Mouse (Mus musculus) myocyte (in vitro differentiated cells): ENCODE results near the gene Fmo6. TPM values are rescaled to one million over a fixed set of nuclear protein-coding genes. Genes with fewer than 3 reads are reported as not detected.

Experiments
- H3K27me3 ChIP-seq: one replicate; pipeline ENCODE4 v1.6.1; 2011; ENCODE audit not compliant: control insufficient read depth, insufficient read depth, insufficient read length
- H3K36me3 ChIP-seq: one replicate; pipeline ENCODE4 v1.6.1; 2011; ENCODE audit not compliant: control insufficient read depth, insufficient read depth
- H3K4me2 ChIP-seq: one replicate; pipeline ENCODE4 v1.6.1; 2011; ENCODE audit warnings: low read depth, control low read depth
- H3K4me3 ChIP-seq: one replicate; pipeline ENCODE4 v1.5.1; 2011; ENCODE audit warnings: mild to moderate bottlenecking, control low read depth, moderate library complexity
- H3K79me2 ChIP-seq: one replicate; pipeline ENCODE4 v1.6.1; 2011; ENCODE audit not compliant: control insufficient read depth, insufficient read depth
- H3ac ChIP-seq: one replicate; pipeline ENCODE4 v1.6.1; 2011; ENCODE audit not compliant: control insufficient read depth, insufficient read length
- CEBPB ChIP-seq: IDR thresholded peaks from 2 replicates; pipeline ENCODE4 v1.6.1; 2011; ENCODE audit warnings: mild to moderate bottlenecking, moderate library complexity; ENCODE audit not compliant: poor library complexity, insufficient read depth, severe bottlenecking
- E2F4 ChIP-seq: IDR thresholded peaks from one replicate; pipeline ENCODE4 v1.6.1; 2011; ENCODE audit warnings: mild to moderate bottlenecking, control low read depth, moderate library complexity; ENCODE audit not compliant: insufficient read depth
- MAX ChIP-seq: IDR thresholded peaks from one replicate; pipeline ENCODE4 v1.6.1; 2011; ENCODE audit warnings: low read depth, mild to moderate bottlenecking, control low read depth
- MYOD1 ChIP-seq, 3 experiments: IDR thresholded peaks; one replicate each; pipeline ENCODE4 v1.6.1; 2011; ENCODE audit warnings: control low read depth in 2 of 3, low read depth in 2 of 3, mild to moderate bottlenecking in 2 of 3, moderate library complexity in 1 of 3; ENCODE audit not compliant: insufficient read length in 2 of 3, control insufficient read depth in 1 of 3
- MYOG ChIP-seq, 3 experiments: IDR thresholded peaks; one replicate each; pipeline ENCODE4 v1.6.1; 2011; ENCODE audit warnings: control low read depth in 2 of 3, low read depth in 2 of 3, mild to moderate bottlenecking in 2 of 3; ENCODE audit not compliant: insufficient read length in 2 of 3, control insufficient read depth in 1 of 3, insufficient read depth in 1 of 3
- POLR2A ChIP-seq: IDR thresholded peaks from one replicate; pipeline ENCODE4 v1.6.1; 2011; ENCODE audit warnings: low read depth, mild to moderate bottlenecking, control low read depth, moderate library complexity; ENCODE audit not compliant: insufficient read length
- POLR2AphosphoS2 ChIP-seq: IDR thresholded peaks from one replicate; pipeline ENCODE4 v1.6.1; 2011; ENCODE audit warnings: low read depth, control low read depth; ENCODE audit not compliant: insufficient read length
- REST ChIP-seq: IDR thresholded peaks from one replicate; pipeline ENCODE4 v1.6.1; 2011; ENCODE audit warnings: mild to moderate bottlenecking, control low read depth, moderate library complexity; ENCODE audit not compliant: insufficient read depth, insufficient read length
- SRF ChIP-seq: IDR thresholded peaks from one replicate; pipeline ENCODE4 v1.6.1; 2011; ENCODE audit warnings: low read depth; ENCODE audit not compliant: control insufficient read depth, insufficient read length
- TCF12 ChIP-seq: IDR thresholded peaks from one replicate; pipeline ENCODE4 v1.6.1; 2011; ENCODE audit warnings: mild to moderate bottlenecking, control low read depth; ENCODE audit not compliant: poor library complexity, insufficient read depth, severe bottlenecking
- TCF3 ChIP-seq: IDR thresholded peaks from one replicate; pipeline ENCODE4 v1.6.1; 2011; ENCODE audit warnings: low read depth, control low read depth; ENCODE audit not compliant: insufficient read length
- USF1 ChIP-seq: IDR thresholded peaks from one replicate; pipeline ENCODE4 v1.6.1; 2011; ENCODE audit warnings: low read depth, mild to moderate bottlenecking, control low read depth, moderate library complexity
- polyA plus RNA-seq: library from polyadenylated mRNA; unstranded; fragments of >200 nt; fragmentation: generic; extraction: Trizol; gene quantifications from one replicate; pipeline ENCODE4 v1.2.1, GENCODE M21; 2012; ENCODE audit warnings: missing spikeins

Gene Fmo6
- polyA plus RNA-seq, 1 experiment: not detected

GRCm38 (mm10) chr1:162931880-162932279 is 5.4 kb downstream of the Fmo6 start:
- Histone ChIP-seq H3ac (no peak overlapping the region), H3K27me3 (no peaks in the 10 kb centered on the region)
- no peak for TF ChIP-seq USF1
- no peak for TF ChIP-seq POLR2A
- no peak for TF ChIP-seq POLR2AphosphoS2
- no peak for TF ChIP-seq TCF12
- no peak for TF ChIP-seq TCF3
- no peak for TF ChIP-seq CEBPB
- TF ChIP-seq SRF: no peak
- no peak for TF ChIP-seq E2F4
- TF ChIP-seq REST: no peak
- no peak for TF ChIP-seq MYOD1 (IDR thresholded peaks at IDR 0.05; ENCODE audit: control insufficient read depth in 1 of 3, insufficient read length in 2 of 3, low read depth in 2 of 3)
- TF ChIP-seq MAX: no peak
- no peak for TF ChIP-seq MYOG (IDR thresholded peaks at IDR 0.05; ENCODE audit: control insufficient read depth in 1 of 3, insufficient read depth in 1 of 3, insufficient read length in 2 of 3, low read depth in 2 of 3)

DNA sequence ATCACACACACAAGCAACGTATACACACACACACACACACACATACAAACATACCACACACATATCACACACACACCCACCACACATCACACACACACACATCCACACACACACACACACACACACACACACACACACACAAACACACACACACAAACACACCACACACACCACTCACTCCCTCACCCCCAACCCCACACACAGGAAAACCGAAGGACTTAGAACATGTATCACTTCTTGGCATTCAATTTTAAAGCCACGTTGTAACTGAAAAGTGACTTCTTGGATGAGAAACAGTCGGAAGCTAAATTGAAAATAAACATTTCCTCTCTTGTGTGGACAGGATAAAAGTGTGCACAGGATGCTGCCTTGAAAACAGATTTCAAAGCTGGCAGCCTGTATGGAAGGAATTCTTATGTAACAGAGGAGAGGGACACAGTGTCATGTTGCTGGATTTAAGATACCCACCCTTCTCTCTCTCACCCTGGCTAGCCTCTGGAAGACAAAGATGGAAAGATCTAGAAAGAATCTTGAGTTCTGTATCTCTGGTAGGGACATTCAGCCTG is 5.9 kb downstream of the Fmo6 start:
- no peaks in the 10 kb centered on the region for H3K36me3 ChIP-seq
- TF ChIP-seq SRF: no peak
- no peak for TF ChIP-seq MYOG (IDR thresholded peaks at IDR 0.05; ENCODE audit: control insufficient read depth in 1 of 3, insufficient read depth in 1 of 3, insufficient read length in 2 of 3, low read depth in 2 of 3)
- no peak for TF ChIP-seq TCF12
- TF ChIP-seq USF1: no peak
- TF ChIP-seq POLR2AphosphoS2: no peak
- TF ChIP-seq MYOD1 (IDR thresholded peaks at IDR 0.05; ENCODE audit: control insufficient read depth in 1 of 3, insufficient read length in 2 of 3, low read depth in 2 of 3): no peak
- TF ChIP-seq E2F4: no peak
- TF ChIP-seq CEBPB: no peak
- TF ChIP-seq MAX: no peak
- no peak for TF ChIP-seq POLR2A
- no peak for TF ChIP-seq REST
- TF ChIP-seq TCF3: no peak
- no peaks in the 10 kb centered on the region for H3K27me3 ChIP-seq

More at GRCm38 (mm10) chr1:162931880-162932279, 5.4 kb downstream of the Fmo6 start:
- H3K36me3 ChIP-seq: no peaks in the 10 kb centered on the region
- no peak overlapping the region for H3K4me3 ChIP-seq
- H3K4me2 ChIP-seq: no peak overlapping the region
- no peaks in the 10 kb centered on the region for H3K79me2 ChIP-seq

GRCm38 (mm10) chr1:162930631-162931030 is 6.7 kb downstream of the Fmo6 start:
- H3K4me2 ChIP-seq: no peak overlapping the region
- H3K27me3 ChIP-seq: no peaks in the 10 kb centered on the region
- no peaks in the 10 kb centered on the region for H3K79me2 ChIP-seq
- no peaks in the 10 kb centered on the region for H3K36me3 ChIP-seq
- no peak overlapping the region for H3K4me3 ChIP-seq
- no peak overlapping the region for H3ac ChIP-seq
- TF ChIP-seq TCF3 (no peak), TCF12 (no peak)

More for the DNA sequence above, 5.9 kb downstream of the Fmo6 start:
- Histone ChIP-seq H3K4me3 (no peak overlapping the region), H3ac (no peak overlapping the region), H3K4me2 (no peak overlapping the region), H3K79me2 (no peaks in the 10 kb centered on the region)

GRCm38 (mm10) chr1:162929146-162929545 is 8.2 kb downstream of the Fmo6 start:
- Histone ChIP-seq H3K4me2 (no peak overlapping the region), H3ac (no peak overlapping the region), H3K36me3 (no peaks in the 10 kb centered on the region), H3K27me3 (no peaks in the 10 kb centered on the region), H3K4me3 (no peak overlapping the region), H3K79me2 (no peaks in the 10 kb centered on the region)
- TF ChIP-seq TCF3: no peak
- no peak for TF ChIP-seq USF1
- no peak for TF ChIP-seq MAX
- no peak for TF ChIP-seq POLR2AphosphoS2
- no peak for TF ChIP-seq SRF
- no peak for TF ChIP-seq E2F4

- Histone ChIP-seq H3ac (no peak overlapping the region), H3K27me3 (peaks cover 8% of the 10 kb centered on the region)
- no peak for TF ChIP-seq E2F4
- no peak for TF ChIP-seq MYOG (IDR thresholded peaks at IDR 0.05; ENCODE audit: control insufficient read depth in 1 of 3, insufficient read depth in 1 of 3, insufficient read length in 2 of 3, low read depth in 2 of 3)
- no peak for TF ChIP-seq POLR2A
- TF ChIP-seq MAX: no peak
- TF ChIP-seq CEBPB: no peak
- no peak for TF ChIP-seq MYOD1 (IDR thresholded peaks at IDR 0.05; ENCODE audit: control insufficient read depth in 1 of 3, insufficient read length in 2 of 3, low read depth in 2 of 3)
- TF ChIP-seq SRF: no peak
- TF ChIP-seq USF1: no peak
- TF ChIP-seq TCF3: no peak
- no peak for TF ChIP-seq REST
- no peak for TF ChIP-seq TCF12
- TF ChIP-seq POLR2AphosphoS2: no peak
Observed at GRCm38 (mm10) chr1:162925121-162925520, 12.2 kb downstream of the Fmo6 start.

More at GRCm38 (mm10) chr1:162925121-162925520, 12.2 kb downstream of the Fmo6 start:
- Histone ChIP-seq H3K36me3 (no peaks in the 10 kb centered on the region), H3K4me3 (no peak overlapping the region), H3K4me2 (no peak overlapping the region), H3K79me2 (no peaks in the 10 kb centered on the region)
